Mouse (Mus musculus): ENCODE data around the gene Olfr1361. TPM values are rescaled to one million over a fixed set of nuclear protein-coding genes. Genes with fewer than 3 reads are reported as not detected.
A peak's percentile ranks its signal among the peaks of the same experiment; 100 is the strongest.

Gene Olfr1361
- not detected for total RNA-seq (2021)
- long read RNA-seq, experiment 1: 0 reads
- long read RNA-seq, experiment 2: 0 reads

GRCm38 (mm10) chr13:21663286-21663685 lies at the start of gene Olfr1361:
Gene Olfr1361, minus strand, starts transcription at chr13:21663386.
- DNase-seq: no peak
- intact Hi-C loops (cut with DNase I): no loop called here

GRCm38 (mm10) chr13:21711698-21712097 lies 48.5 kb upstream of the Olfr1361 start:
- no peak for DNase-seq
- intact Hi-C loops (cut with DNase I): loop anchor here (5.0 to 10.0 kb wide), 6 partner anchors 73 to 1873 kb away; partner anchors contain the start of genes Abt1, Hist1h1b, Hist1h2an and Hist1h2bp

- peak; percentile 54 to 58 for DNase-seq
- intact Hi-C loops (cut with DNase I): loop anchor here (5.0 to 10.0 kb wide), 6 partner anchors 74 to 1874 kb away; partner anchors contain the start of genes Abt1, Hist1h1b, Hist1h2an and Hist1h2bp
Observed at GRCm38 (mm10) chr13:21710821-21711525, 47.8 kb upstream of the Olfr1361 start.

- DNase-seq: peak; percentile 78 to 82
- intact Hi-C loops (cut with DNase I): loop anchor here (5.0 to 10.0 kb wide), 6 partner anchors 75 to 1875 kb away; partner anchors contain the start of genes Abt1, Hist1h1b, Hist1h2an and Hist1h2bp
Observed at GRCm38 (mm10) chr13:21710031-21710711, 47.0 kb upstream of the Olfr1361 start.

GRCm38 (mm10) chr13:21706669-21707068 lies 43.5 kb upstream of the Olfr1361 start:
- intact Hi-C loops (cut with DNase I): no loop called here
- DNase-seq: no peak

- intact Hi-C loops (cut with DNase I): no loop called here
- DNase-seq: no peak
Observed at GRCm38 (mm10) chr13:21697811-21698210, 34.6 kb upstream of the Olfr1361 start, which contains the start of gene Olfr1359. Gene Olfr1359, plus strand, starts transcription at chr13:21698111.

- no peak for DNase-seq
- intact Hi-C loops (cut with DNase I): no loop called here
Observed at GRCm38 (mm10) chr13:21677305-21677704, 14.1 kb upstream of the Olfr1361 start, which contains the start of gene Olfr1360. Gene Olfr1360, minus strand, starts transcription at chr13:21677405.

GRCm38 (mm10) chr13:21642418-21642817 lies 20.8 kb downstream of the Olfr1361 start, which contains the start of gene Olfr11:
Gene Olfr11, minus strand, starts transcription at chr13:21642518.
- no peak for DNase-seq
- intact Hi-C loops (cut with DNase I): no loop called here

GRCm38 (mm10) chr13:21613922-21614321 lies 49.3 kb downstream of the Olfr1361 start, which contains the start of gene Olfr1362:
Gene Olfr1362, minus strand, starts transcription at chr13:21614022.
- intact Hi-C loops (cut with DNase I): no loop called here

More at GRCm38 (mm10) chr13:21613922-21614321, 49.3 kb downstream of the Olfr1361 start, which contains the start of gene Olfr1362:
- DNase-seq: no peak

Other genes starting within 250 kb of the Olfr1361 start
- under 1 TPM; 0.20 to 0.36 TPM for gene Pgbd1, start 222.3 kb downstream of the Olfr1361 start, total RNA-seq (2021)
- gene Zscan26, start 209.7 kb downstream of the Olfr1361 start, total RNA-seq (2021): 10 to 100 TPM in 1 of 2 experiments, 1 to 10 TPM in 1; 8.8 to 11.9 TPM
- under 1 TPM in 1 of 2 experiments, not detected in 1; 0.17 TPM for gene Nkapl, start 194.9 kb downstream of the Olfr1361 start, total RNA-seq (2021)
- gene Zkscan4, start 184.5 kb downstream of the Olfr1361 start, total RNA-seq (2021): under 1 TPM; 0.25 to 0.43 TPM
- not detected for gene Gm10065, start 183.9 kb downstream of the Olfr1361 start, total RNA-seq (2021)
- 10 to 100 TPM; 21.6 to 22.8 TPM for gene AK157302, start 168.2 kb downstream of the Olfr1361 start, total RNA-seq (2021)
- gene Gm11273, start 162.0 kb downstream of the Olfr1361 start, total RNA-seq (2021): 100 to 1,000 TPM; 119 to 122 TPM
- 1 to 10 TPM; 4.0 to 6.2 TPM for gene Zkscan8, start 132.3 kb downstream of the Olfr1361 start, total RNA-seq (2021)
- not detected for gene Olfr1366, start 120.6 kb downstream of the Olfr1361 start, total RNA-seq (2021)
- gene Olfr1535, start 103.5 kb downstream of the Olfr1361 start, total RNA-seq (2021): not detected
- gene Olfr1364, start 81.6 kb downstream of the Olfr1361 start, total RNA-seq (2021): not detected
- gene Olfr1362, start 49.4 kb downstream of the Olfr1361 start, total RNA-seq (2021): not detected
- gene Olfr11, start 20.9 kb downstream of the Olfr1361 start, total RNA-seq (2021): not detected
- gene Olfr1360, start 14.0 kb upstream of the Olfr1361 start, total RNA-seq (2021): not detected
- gene Olfr1359, start 34.7 kb upstream of the Olfr1361 start, total RNA-seq (2021): not detected
- gene Hist1h2bl, start 52.8 kb upstream of the Olfr1361 start, total RNA-seq (2021): 10 to 100 TPM; 10.7 to 18.2 TPM
- gene Hist1h2ai, start 53.0 kb upstream of the Olfr1361 start, total RNA-seq (2021): 1 to 10 TPM; 3.3 to 8.8 TPM
- gene Hist1h3h, start 54.3 kb upstream of the Olfr1361 start, total RNA-seq (2021): 10 to 100 TPM; 12.6 to 15.0 TPM
- 1 to 10 TPM; 2.0 to 3.5 TPM for gene Hist1h2bm, start 58.7 kb upstream of the Olfr1361 start, total RNA-seq (2021)
- 1 to 10 TPM; 2.0 to 3.2 TPM for gene Hist1h4j, start 71.7 kb upstream of the Olfr1361 start, total RNA-seq (2021)
- gene Hist1h4k, start 87.1 kb upstream of the Olfr1361 start, total RNA-seq (2021): 10 to 100 TPM; 27.0 to 38.7 TPM
- gene Hist1h2ak, start 90.4 kb upstream of the Olfr1361 start, total RNA-seq (2021): 1 to 10 TPM; 2.1 to 4.8 TPM
- 1 to 10 TPM; 6.9 to 9.3 TPM for gene Hist1h2bn, start 90.7 kb upstream of the Olfr1361 start, total RNA-seq (2021)
- gene Hist1h1b, start 117.2 kb upstream of the Olfr1361 start, total RNA-seq (2021): 1 to 10 TPM; 4.7 to 6.6 TPM
- gene Hist1h3i, start 120.0 kb upstream of the Olfr1361 start, total RNA-seq (2021): 10 to 100 TPM; 11.9 to 24.7 TPM
- 1 to 10 TPM; 1.0 to 2.0 TPM for gene Hist1h2an, start 123.8 kb upstream of the Olfr1361 start, total RNA-seq (2021)
- 1 to 10 TPM; 3.8 to 6.5 TPM for gene Hist1h2bp, start 124.1 kb upstream of the Olfr1361 start, total RNA-seq (2021)
- 10 to 100 TPM; 18.8 to 22.7 TPM for gene Hist1h2bq, start 146.8 kb upstream of the Olfr1361 start, total RNA-seq (2021)
- 1 to 10 TPM in 1 of 2 experiments, under 1 TPM in 1; 0.81 to 6.5 TPM for gene Hist1h2ao, start 147.1 kb upstream of the Olfr1361 start, total RNA-seq (2021)
- gene Hist1h4m, start 148.4 kb upstream of the Olfr1361 start, total RNA-seq (2021): 10 to 100 TPM; 61.4 to 75.8 TPM
- not detected for gene Hist1h4n, start 168.8 kb upstream of the Olfr1361 start, total RNA-seq (2021)
- gene Hist1h2ap, start 170.1 kb upstream of the Olfr1361 start, total RNA-seq (2021): 10 to 100 TPM; 11.5 to 14.3 TPM
- 10 to 100 TPM; 19.2 to 22.2 TPM for gene Hist1h2br, start 170.4 kb upstream of the Olfr1361 start, total RNA-seq (2021)

Measured in gastrocnemius, postnatal 36 days (tissue).